Comparison of ENCODE assay signal across 8 mouse cellular contexts in genomic region chr2:132516130-132517030, GRCm38 (mm10).
DNase-seq lines count a peak whose midpoint lies in the region; ATAC-seq and TF ChIP-seq lines count a peak whose summit lies in the region.

No protein-coding gene starts in this region.

- H3K27me3 ChIP-seq in lung, embryonic 16.5 days (ENCODE audit: control insufficient read depth, insufficient read depth, low read depth, low read length) = no peaks in the 10 kb centered on the region

- H3K4me2 ChIP-seq in lung, embryonic 16.5 days (ENCODE audit: low read depth, low read length) = no peak overlapping the region

- H3K27ac ChIP-seq in gastrocnemius, adult 2 months = no peak overlapping the region
- no peak overlapping the region for H3K27ac ChIP-seq in lung, embryonic 16.5 days (ENCODE audit: low read length)

- H3K4me1 ChIP-seq in lung, embryonic 16.5 days (replicated peaks; ENCODE audit: control insufficient read depth, insufficient read depth, low read length) = no peaks in the 10 kb centered on the region

- H3K36me3 ChIP-seq in lung, embryonic 16.5 days (ENCODE audit: control insufficient read depth, insufficient read depth, low read length) = no peaks in the 10 kb centered on the region

- intact Hi-C loops in gastrocnemius, adult 2 months (cut with DNase I) = loop anchor here (1.0 kb wide), 3 partner anchors 185 to 387 kb away; no protein-coding TSS in a partner anchor

- peak; percentile 68; the same call in 1 of the 2 replicates for ATAC-seq in lung, embryonic 16.5 days (ENCODE audit: low read depth)

- H3K4me3 ChIP-seq in gastrocnemius, adult 2 months = no peak overlapping the region
- H3K4me3 ChIP-seq in lung, embryonic 16.5 days (ENCODE audit: low read length) = no peak overlapping the region

- DNase-seq in 416B (ENCODE audit: low read depth) = peak; percentile 78
- DNase-seq in NIH3T3 (ENCODE audit: low read depth) = peak; percentile 89
- peak; percentile 81 for DNase-seq in cerebellum, adult 9-11 months
- peak; percentile 73 for DNase-seq in gastrocnemius, adult 2 months
- peak; percentile 56 for DNase-seq in kidney, adult 9 months
- peak; percentile 71 for DNase-seq in retina, adult 2 months (ENCODE audit: low read depth, low spot score)
- DNase-seq in thymus, postnatal 14 days = peak; percentile 85

- WGBS in lung, embryonic 16.5 days = 29% methylated on average over 16 of the region's 16 CpGs

- H3K9me3 ChIP-seq in lung, embryonic 16.5 days (ENCODE audit: control insufficient read depth, low read length) = no peaks in the 10 kb centered on the region

- no peak overlapping the region for H3K9ac ChIP-seq in lung, embryonic 16.5 days (ENCODE audit: low read length)

- TF ChIP-seq CTCF in gastrocnemius, adult 2 months (IDR thresholded peaks at IDR 0.05) = peak; percentile 90
